Mouse (Mus musculus) CH12.LX (cell line): ENCODE measurements around the gene Rtbdn. TPM values are rescaled to one million over a fixed set of nuclear protein-coding genes. Genes with fewer than 3 reads are reported as not detected.
A peak's percentile ranks its signal among the peaks of the same experiment; 100 is the strongest.

Experiments
- DNase-seq: peaks from one replicate; pipeline ENCODE4 v3.0.0-alpha.2; 2013; ENCODE audit errors: extremely low read depth
- H3K27ac ChIP-seq: 2 replicates; pipeline ENCODE4 v1.5.1; 2012; ENCODE audit warnings: low read depth, mild to moderate bottlenecking, control low read depth, moderate library complexity; ENCODE audit not compliant: insufficient read depth
- H3K27me3 ChIP-seq: replicated peaks from 2 replicates; pipeline ENCODE3; 2012; ENCODE audit warnings: inconsistent platforms
- H3K36me3 ChIP-seq, 2 experiments: replicated peaks in 1 of 2; 2 replicates each; pipeline versions ENCODE3 to v1.6.1; 2012; ENCODE audit warnings: inconsistent platforms in 1 of 2, low read length in 1 of 2, mild to moderate bottlenecking in 1 of 2, mixed read lengths in 1 of 2, moderate library complexity in 1 of 2; ENCODE audit not compliant: control insufficient read depth in 1 of 2, insufficient read depth in 1 of 2
- H3K4me1 ChIP-seq, 2 experiments: 2 replicates each; pipeline ENCODE4 v1.6.1; 2012; ENCODE audit warnings: inconsistent platforms in 1 of 2, moderate library complexity in 1 of 2; ENCODE audit not compliant: insufficient read depth in 2 of 2, control insufficient read depth in 1 of 2
- H3K4me2 ChIP-seq: 2 replicates; pipeline ENCODE4 v1.6.1; 2012; ENCODE audit warnings: low read depth, mild to moderate bottlenecking, control low read depth; ENCODE audit not compliant: poor library complexity, insufficient read depth, severe bottlenecking
- H3K4me3 ChIP-seq, 3 experiments: fragments of 150-350 bp in 1 of 3; sonication (generic) in 1 of 3; replicated peaks in 1 of 3; 2 replicates each; pipeline versions ENCODE3 to v1.5.1; 2011 to 2012; ENCODE audit warnings: low read depth in 2 of 3, low read length in 2 of 3, mild to moderate bottlenecking in 2 of 3, moderate library complexity in 2 of 3, control low read depth in 1 of 3, improper control_type of control experiment in 1 of 3, inconsistent platforms in 1 of 3, mixed read lengths in 1 of 3; ENCODE audit not compliant: poor library complexity in 1 of 3
- H3K79me2 ChIP-seq: replicated peaks from 2 replicates; pipeline ENCODE4 v1.6.1; 2012; ENCODE audit warnings: mild to moderate bottlenecking, moderate library complexity; ENCODE audit not compliant: control insufficient read depth, poor library complexity, insufficient read depth, severe bottlenecking; ENCODE audit errors: extremely low read depth
- H3K9ac ChIP-seq: 2 replicates; pipeline ENCODE4 v1.6.1; 2012; ENCODE audit warnings: low read depth, mild to moderate bottlenecking, control low read depth, moderate library complexity; ENCODE audit not compliant: insufficient read depth
- H3K9me3 ChIP-seq: replicated peaks from 2 replicates; pipeline ENCODE3; 2012; ENCODE audit warnings: low read length, inconsistent platforms, mixed read lengths
- BHLHE40 ChIP-seq: IDR thresholded peaks from 2 replicates; pipeline ENCODE4 v1.6.1; 2011; ENCODE audit warnings: mild to moderate bottlenecking, low read depth, low read length, improper control_type of control experiment
- CHD2 ChIP-seq: IDR thresholded peaks from 2 replicates; pipeline ENCODE4 v1.6.1; 2011; ENCODE audit warnings: low read length, improper control_type of control experiment
- CTCF ChIP-seq, 2 experiments: IDR thresholded peaks in 1 of 2; conservative IDR thresholded peaks in 1 of 2; 2 replicates each; pipeline ENCODE4 v1.5.1; 2011 to 2012; ENCODE audit warnings: low read depth in 2 of 2, low read length in 2 of 2, improper control_type of control experiment in 1 of 2, inconsistent platforms in 1 of 2, mild to moderate bottlenecking in 1 of 2, moderate library complexity in 1 of 2
- E2F4 ChIP-seq: IDR thresholded peaks from 2 replicates; pipeline ENCODE4 v1.6.1; 2011; ENCODE audit warnings: low read depth, low read length, improper control_type of control experiment; ENCODE audit not compliant: insufficient replicate concordance
- EP300 ChIP-seq: IDR thresholded peaks from 2 replicates; pipeline ENCODE4 v1.6.1; 2011; ENCODE audit warnings: low read length, improper control_type of control experiment
- ETS1 ChIP-seq: conservative IDR thresholded peaks from 2 replicates; pipeline ENCODE4 v1.6.1; 2012; ENCODE audit warnings: low read depth, mild to moderate bottlenecking, inconsistent platforms, low read length, improper control_type of control experiment, moderate library complexity
- HCFC1 ChIP-seq: IDR thresholded peaks from 2 replicates; pipeline ENCODE4 v1.6.1; 2012; ENCODE audit warnings: low read depth, mild to moderate bottlenecking, inconsistent platforms, low read length, improper control_type of control experiment
- JUN ChIP-seq: IDR thresholded peaks from 2 replicates; pipeline ENCODE4 v1.6.1; 2011; ENCODE audit warnings: low read depth, mild to moderate bottlenecking, low read length, improper control_type of control experiment, moderate library complexity; ENCODE audit not compliant: insufficient read depth
- JUND ChIP-seq: conservative IDR thresholded peaks from 2 replicates; pipeline ENCODE4 v1.6.1; 2011; ENCODE audit warnings: low read depth, low read length, improper control_type of control experiment
- KAT2A ChIP-seq: IDR thresholded peaks from 2 replicates; pipeline ENCODE4 v1.6.1; 2012; ENCODE audit warnings: low read length, improper control_type of control experiment, inconsistent platforms; ENCODE audit not compliant: insufficient replicate concordance
- MAFK ChIP-seq: IDR thresholded peaks from 2 replicates; pipeline ENCODE4 v1.6.1; 2011; ENCODE audit warnings: low read length, improper control_type of control experiment; ENCODE audit not compliant: insufficient replicate concordance
- MAX ChIP-seq: IDR thresholded peaks from 2 replicates; pipeline ENCODE4 v1.6.1; 2011; ENCODE audit warnings: low read length, improper control_type of control experiment
- MAZ ChIP-seq: IDR thresholded peaks from 2 replicates; pipeline ENCODE4 v1.6.1; 2012; ENCODE audit warnings: low read depth, mild to moderate bottlenecking, inconsistent platforms, low read length, improper control_type of control experiment, moderate library complexity
- MEF2A ChIP-seq: IDR thresholded peaks from 2 replicates; pipeline ENCODE4 v1.6.1; 2014; ENCODE audit warnings: low read depth, mild to moderate bottlenecking, inconsistent platforms, low read length, improper control_type of control experiment, borderline replicate concordance
- MYC ChIP-seq: IDR thresholded peaks from 2 replicates; pipeline ENCODE4 v1.6.1; 2011; ENCODE audit warnings: low read depth, mild to moderate bottlenecking, improper control_type of control experiment, low read length
- RCOR1 ChIP-seq: conservative IDR thresholded peaks from 2 replicates; pipeline ENCODE4 v1.6.1; 2012; ENCODE audit warnings: low read depth, mild to moderate bottlenecking, inconsistent platforms, low read length, improper control_type of control experiment
- TCF12 ChIP-seq: IDR thresholded peaks from 2 replicates; pipeline ENCODE4 v1.6.1; 2014; ENCODE audit warnings: low read depth, mild to moderate bottlenecking, inconsistent platforms, low read length, improper control_type of control experiment
- USF2 ChIP-seq: conservative IDR thresholded peaks from 2 replicates; pipeline ENCODE4 v1.6.1; 2011; ENCODE audit warnings: low read depth, low read length, improper control_type of control experiment
- ZNF384 ChIP-seq: IDR thresholded peaks from 2 replicates; pipeline ENCODE4 v1.6.1; 2012; ENCODE audit warnings: low read depth, low read length, improper control_type of control experiment, inconsistent platforms
- dilution Hi-C: fragments of 300-500 bp; cut with MboI; formaldehyde crosslinking; loops from 2 replicates; pipeline ENCODE4 v1.14.3; 2020; ENCODE audit warnings: low sequenced_read_pairs; ENCODE audit not compliant: extremely low pct_unique_long_range_greater_than_20kb, extremely low pct_ligation_motif_present
- in situ Hi-C: fragments of 300-500 bp; cut with MboI; formaldehyde crosslinking; loops from 3 replicates; pipeline ENCODE4 v1.14.3; 2019; ENCODE audit warnings: low sequenced_read_pairs, low pct_ligation_motif_present, low pct_unique_long_range_greater_than_20kb, mixed read lengths
- polyA plus RNA-seq: library from polyadenylated mRNA; unstranded; fragments of >175 nt; gene quantifications from 2 replicates; pipeline ENCODE4 v1.2.1, GENCODE M21; 2012; ENCODE audit warnings: low read depth; ENCODE audit not compliant: insufficient read length
- total RNA-seq, 2 experiments: library from RNA; depleted of rRNA; stranded (reverse); fragments of 300-350 nt in 1 of 2; fragments of >200 nt in 1 of 2; gene quantifications; 2 replicates each; pipeline ENCODE4 v1.2.3; 2012 to 2014

The Rtbdn gene
- total and polyA plus RNA-seq, 3 experiments = 0.21 to 1.8 TPM; not detected in 1

- dilution Hi-C loops = no loop called here
- no peak overlapping the region for H3K9ac ChIP-seq
- H3K4me1 ChIP-seq = peaks cover 6 to 12% of the 10 kb centered on the region in 2 experiments
- peaks cover 13% of the 10 kb centered on the region for H3K9me3 ChIP-seq
- no peaks in the 10 kb centered on the region for H3K79me2 ChIP-seq
- DNase-seq = peak; percentile 48
- H3K36me3 ChIP-seq = peaks cover 12 to 61% of the 10 kb centered on the region in 2 experiments
- TF ChIP-seq CTCF (conservative IDR thresholded peaks at IDR 0.05 in 1 of 2, IDR thresholded peaks at IDR 0.05 in 1 of 2; ENCODE audit: low read depth in 2 of 2, low read length in 2 of 2) (peak in 1 of 2 experiments; percentile 44; a peak in 2 of 4 replicates), USF2 (no peak)
- no peak overlapping the region for H3K4me2 ChIP-seq
- in situ Hi-C loops = no loop called here
- H3K4me3 ChIP-seq = no peak overlapping the region
- H3K27me3 ChIP-seq = no peaks in the 10 kb centered on the region
- no peak overlapping the region for H3K27ac ChIP-seq
Measured at GRCm38 (mm10) chr8:84913960-84914359, 32.8 kb upstream of the Rtbdn start.

DNA sequence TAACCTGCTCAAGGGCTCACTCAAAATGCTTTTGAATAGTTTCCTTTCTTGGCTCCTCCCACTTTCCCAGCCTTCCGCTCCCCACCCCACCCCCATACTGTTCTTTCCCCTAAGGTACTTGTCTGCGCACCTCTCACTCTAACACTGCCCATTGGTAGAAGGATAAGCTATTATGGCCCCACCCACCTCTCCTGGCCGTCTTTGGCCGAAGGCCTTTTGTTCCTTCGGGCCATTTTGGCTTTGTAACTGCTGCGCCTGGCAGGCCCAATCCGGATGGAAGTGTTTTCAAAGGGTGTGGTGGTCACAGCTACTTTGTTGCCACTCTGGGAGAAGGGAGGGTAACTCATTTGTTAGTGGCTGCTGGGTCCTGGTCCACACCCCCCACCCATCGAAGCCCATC is 31.5 kb upstream of the Rtbdn start:
- Histone ChIP-seq H3K9me3 (peaks cover 13% of the 10 kb centered on the region), H3K4me2 (no peak overlapping the region), H3K27me3 (no peaks in the 10 kb centered on the region), H3K27ac (no peak overlapping the region), H3K36me3 (peaks cover 12 to 53% of the 10 kb centered on the region in 2 experiments), H3K4me1 (peaks cover 0 to under 1% of the 10 kb centered on the region in 2 experiments; a peak in 1 of 4 replicates), H3K9ac (no peak overlapping the region), H3K79me2 (no peaks in the 10 kb centered on the region), H3K4me3 (no peak overlapping the region)
- in situ Hi-C loops = no loop called here
- DNase-seq = no peak
- TF ChIP-seq ETS1 (no peak), MAX (no peak), E2F4 (no peak), BHLHE40 (no peak), JUN (no peak), TCF12 (no peak), ZNF384 (no peak), CHD2 (no peak), HCFC1 (no peak), MYC (no peak), MAFK (no peak), RCOR1 (no peak), MAZ (no peak), KAT2A (no peak), EP300 (no peak), JUND (no peak), USF2 (no peak), CTCF (conservative IDR thresholded peaks at IDR 0.05 in 1 of 2, IDR thresholded peaks at IDR 0.05 in 1 of 2; ENCODE audit: low read depth in 2 of 2, low read length in 2 of 2) (no peak), MEF2A (no peak)
- dilution Hi-C loops = no loop called here
